Mouse (Mus musculus) ovary, postnatal 10 days (tissue): ENCODE measurements at regions not wholly inside any gene's neighbourhood (a gene's known extent, or its start where the extent isn't known, plus 50 kb on each side); places are given as distances from the start of the nearest gene placed in this dataset.
"Not testable (repeated sequence)": the region's sequence is repeated elsewhere in the genome, so short reads cannot be mapped to it uniquely, and the experiment has no call there.

Source experiments
- DNase-seq: peaks from one replicate; pipeline ENCODE4 v3.0.0; 2022; ENCODE audit warnings: low spot score

- DNase-seq, result no peak
Measured at GRCm38 (mm10) chr2:114454901-114455300, 199.9 kb downstream of the Dph6 start.

GRCm38 (mm10) chr2:114450185-114450584 lies 204.6 kb downstream of the Dph6 start:
- no peak for DNase-seq

- DNase-seq, result no peak
Measured at GRCm38 (mm10) chr2:114443801-114444200, 211.0 kb downstream of the Dph6 start.

GRCm38 (mm10) chr2:114440943-114441342 lies 213.8 kb downstream of the Dph6 start:
- no peak for DNase-seq

GRCm38 (mm10) chr2:114439668-114440067 lies 215.1 kb downstream of the Dph6 start:
- no peak for DNase-seq

GRCm38 (mm10) chr2:114438048-114438447 lies 216.7 kb downstream of the Dph6 start:
- DNase-seq, result no peak

GRCm38 (mm10) chr2:114427426-114428157 lies 226.3 kb upstream of the Zfp770 start:
- peak; percentile 14 for DNase-seq

- DNase-seq, result no peak
Measured at GRCm38 (mm10) chr2:114419346-114419745, 218.1 kb upstream of the Zfp770 start.

- no peak for DNase-seq
Measured at GRCm38 (mm10) chr2:114413013-114413412, 211.7 kb upstream of the Zfp770 start.

- DNase-seq, result no peak
Measured at GRCm38 (mm10) chr2:114411940-114412715, 210.9 kb upstream of the Zfp770 start.

- no peak for DNase-seq
Measured at GRCm38 (mm10) chr2:114410717-114411116, 209.4 kb upstream of the Zfp770 start.

- no peak for DNase-seq
Measured at GRCm38 (mm10) chr2:114409542-114409941, 208.3 kb upstream of the Zfp770 start.

GRCm38 (mm10) chr2:114407408-114407807 lies 206.1 kb upstream of the Zfp770 start:
- DNase-seq, result no peak

GRCm38 (mm10) chr2:114384566-114384965 lies 183.3 kb upstream of the Zfp770 start:
- no peak for DNase-seq

- DNase-seq, result no peak
Measured at GRCm38 (mm10) chr2:114378844-114379533, 177.7 kb upstream of the Zfp770 start.

GRCm38 (mm10) chr2:114373476-114373875 lies 172.2 kb upstream of the Zfp770 start:
- no peak for DNase-seq

GRCm38 (mm10) chr2:114353876-114354275 lies 152.6 kb upstream of the Zfp770 start:
- DNase-seq, result not testable (repeated sequence)

GRCm38 (mm10) chr2:114340578-114341293 lies 139.5 kb upstream of the Zfp770 start:
- no peak for DNase-seq

GRCm38 (mm10) chr2:114301746-114302145 lies 100.5 kb upstream of the Zfp770 start:
- DNase-seq, result no peak

GRCm38 (mm10) chr2:114295110-114295509 lies 93.8 kb upstream of the Zfp770 start:
- no peak for DNase-seq

- no peak for DNase-seq
Measured at GRCm38 (mm10) chr2:114291387-114291786, 90.1 kb upstream of the Zfp770 start.

GRCm38 (mm10) chr2:114275536-114275935 lies 74.3 kb upstream of the Zfp770 start:
- DNase-seq, result no peak
